Mouse (Mus musculus): ENCODE data around the gene Tmem86a. TPM values are rescaled to one million over a fixed set of nuclear protein-coding genes. Genes with fewer than 3 reads are reported as not detected.

Tmem86a gene
- polyA plus RNA-seq, 1 experiment from 2014 or later, result 12.3 TPM

DNA sequence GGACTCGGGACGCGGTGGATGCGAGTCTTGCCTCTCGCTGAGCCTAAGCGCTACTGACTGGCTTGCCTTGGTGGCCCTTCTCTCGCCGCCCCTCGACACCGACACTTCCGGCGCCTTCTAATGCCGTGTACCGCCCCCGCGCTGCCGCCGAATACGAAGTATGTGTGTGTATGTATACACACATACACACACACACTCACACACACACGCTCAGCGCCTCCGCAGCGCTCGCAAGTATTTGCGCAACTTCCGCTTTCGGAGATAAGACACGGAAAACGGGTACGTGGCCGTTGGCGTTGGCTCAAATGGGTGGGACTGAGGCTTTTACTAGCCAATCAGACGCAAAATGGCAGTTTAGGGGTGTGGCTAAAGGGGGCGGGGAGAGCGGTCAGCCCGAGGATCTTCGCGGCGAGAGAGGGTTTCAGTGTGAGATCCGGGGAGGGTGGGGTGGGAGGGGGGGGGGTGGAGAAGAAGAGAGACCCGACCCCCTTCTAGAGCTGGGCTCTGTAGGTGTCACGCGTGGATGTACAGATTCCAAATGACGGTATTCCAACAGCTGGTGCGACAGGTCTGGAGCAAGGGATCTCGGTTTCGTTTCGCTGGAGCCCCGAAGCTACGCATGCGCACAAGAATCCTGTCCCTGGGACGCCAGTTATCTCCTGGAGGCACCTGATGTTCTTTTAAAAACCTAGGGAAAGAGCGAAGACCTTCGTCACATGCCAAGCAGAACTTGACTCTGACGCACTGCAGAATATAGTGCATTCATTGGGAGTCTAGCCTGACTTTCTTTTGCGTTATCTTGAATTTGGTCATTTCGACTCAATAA, 42.0 kb upstream of the Tmem86a start, which contains the start of gene Spty2d1:
Spty2d1 (minus strand) TSS at position 244 of the 826 bp plus-strand sequence.
- ATAC-seq (replicated peaks; ENCODE audit: insufficient number of reproducible peaks, low FRiP score, low TSS enrichment, low read depth) (peak; percentile 96), DNase-seq (ENCODE audit: low spot score) (peak; percentile 98)
- Histone ChIP-seq H3K4me1 (ENCODE audit: control insufficient read depth, insufficient read depth, low read length) (no peaks in the 10 kb centered on the region), H3K36me3 (replicated peaks; ENCODE audit: control insufficient read depth, insufficient read depth, low read depth, low read length) (no peaks in the 10 kb centered on the region), H3K4me3 (ENCODE audit: low read depth, low read length) (peak within 1 kb of the TSS; percentile 78), H3K4me2 (ENCODE audit: low read depth, low read length) (peak within 1 kb of the TSS; percentile 79), H3K27me3 (ENCODE audit: control insufficient read depth, insufficient read depth, low read length) (no peaks in the 10 kb centered on the region), H3K9me3 (replicated peaks; ENCODE audit: control insufficient read depth, low read length) (no peaks in the 10 kb centered on the region), H3K9ac (replicated peaks; ENCODE audit: low read length) (peak within 1 kb of the TSS; percentile 72), H3K27ac (replicated peaks; ENCODE audit: low read depth, low read length) (peak within 1 kb of the TSS; percentile 35; the same call in 1 of the 2 replicates)
- 1% methylated on average over 52 of the region's 57 CpGs for WGBS

GRCm38 (mm10) chr7:47013131-47013767, 37.2 kb upstream of the Tmem86a start:
- Histone ChIP-seq H3K4me2 (ENCODE audit: low read depth, low read length) (no peak overlapping the region), H3K9me3 (replicated peaks; ENCODE audit: control insufficient read depth, low read length) (no peaks in the 10 kb centered on the region), H3K27ac (replicated peaks; ENCODE audit: low read depth, low read length) (no peak overlapping the region), H3K4me3 (ENCODE audit: low read depth, low read length) (no peak overlapping the region), H3K4me1 (ENCODE audit: control insufficient read depth, insufficient read depth, low read length) (peaks cover 3% of the 10 kb centered on the region; the same call in 1 of the 2 replicates), H3K9ac (replicated peaks; ENCODE audit: low read length) (no peak overlapping the region), H3K36me3 (replicated peaks; ENCODE audit: control insufficient read depth, insufficient read depth, low read depth, low read length) (no peaks in the 10 kb centered on the region), H3K27me3 (ENCODE audit: control insufficient read depth, insufficient read depth, low read length) (no peaks in the 10 kb centered on the region)
- WGBS, result 47% methylated on average over 9 of the region's 9 CpGs
- DNase-seq (ENCODE audit: low spot score) (no peak), ATAC-seq (replicated peaks; ENCODE audit: insufficient number of reproducible peaks, low FRiP score, low TSS enrichment, low read depth) (no peak)

DNA sequence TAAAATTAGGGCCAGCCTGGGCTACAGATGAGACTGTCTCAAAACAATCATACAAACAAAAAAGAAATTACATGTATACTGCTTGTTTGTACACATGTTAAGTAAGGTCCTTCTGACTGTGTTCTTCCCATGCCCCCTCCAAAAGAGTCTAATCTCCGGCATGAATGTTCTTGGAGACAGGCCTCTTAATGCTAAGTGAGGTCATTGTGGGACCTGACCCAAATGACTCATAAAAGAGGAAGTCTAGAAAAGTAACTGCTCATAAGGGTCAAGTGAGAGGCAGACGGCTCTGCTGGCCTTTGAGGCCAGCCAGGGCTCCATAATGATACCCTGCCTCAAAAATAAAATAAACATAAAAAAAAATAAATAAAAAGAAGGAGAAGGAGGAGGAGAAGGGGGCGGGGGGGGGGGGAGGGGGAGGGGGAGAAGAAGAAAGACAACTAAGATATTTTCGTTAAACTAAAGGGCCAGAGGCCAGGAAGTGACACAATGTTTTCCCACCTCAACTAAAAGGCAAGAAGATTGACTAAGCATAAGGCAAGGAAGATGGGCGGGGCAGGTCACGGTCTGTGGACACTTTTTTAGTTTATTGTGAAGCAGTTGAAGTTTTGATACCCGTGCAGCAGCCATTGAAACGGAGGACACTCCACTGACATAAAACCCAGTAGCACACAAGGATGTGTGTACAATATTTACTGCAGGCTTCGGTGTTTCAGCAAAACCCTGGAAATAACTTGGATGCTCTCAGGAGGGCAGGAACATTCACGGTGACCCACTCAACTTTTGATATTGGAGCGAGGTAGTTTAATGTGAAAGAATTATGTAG, 35.6 kb upstream of the Tmem86a start:
- no peaks in the 10 kb centered on the region for H3K27me3 ChIP-seq (ENCODE audit: control insufficient read depth, insufficient read depth, low read length)
- H3K9me3 ChIP-seq (replicated peaks; ENCODE audit: control insufficient read depth, low read length), result no peaks in the 10 kb centered on the region
- WGBS, result 65% methylated on average over 10 of the region's 11 CpGs
- H3K9ac ChIP-seq (replicated peaks; ENCODE audit: low read length), result no peak overlapping the region
- no peak overlapping the region for H3K4me3 ChIP-seq (ENCODE audit: low read depth, low read length)
- peaks cover 3% of the 10 kb centered on the region; the same call in 1 of the 2 replicates for H3K4me1 ChIP-seq (ENCODE audit: control insufficient read depth, insufficient read depth, low read length)
- DNase-seq (ENCODE audit: low spot score) (no peak), ATAC-seq (replicated peaks; ENCODE audit: insufficient number of reproducible peaks, low FRiP score, low TSS enrichment, low read depth) (no peak)
- no peak overlapping the region for H3K4me2 ChIP-seq (ENCODE audit: low read depth, low read length)
- no peak overlapping the region for H3K27ac ChIP-seq (replicated peaks; ENCODE audit: low read depth, low read length)
- H3K36me3 ChIP-seq (replicated peaks; ENCODE audit: control insufficient read depth, insufficient read depth, low read depth, low read length), result no peaks in the 10 kb centered on the region

DNA sequence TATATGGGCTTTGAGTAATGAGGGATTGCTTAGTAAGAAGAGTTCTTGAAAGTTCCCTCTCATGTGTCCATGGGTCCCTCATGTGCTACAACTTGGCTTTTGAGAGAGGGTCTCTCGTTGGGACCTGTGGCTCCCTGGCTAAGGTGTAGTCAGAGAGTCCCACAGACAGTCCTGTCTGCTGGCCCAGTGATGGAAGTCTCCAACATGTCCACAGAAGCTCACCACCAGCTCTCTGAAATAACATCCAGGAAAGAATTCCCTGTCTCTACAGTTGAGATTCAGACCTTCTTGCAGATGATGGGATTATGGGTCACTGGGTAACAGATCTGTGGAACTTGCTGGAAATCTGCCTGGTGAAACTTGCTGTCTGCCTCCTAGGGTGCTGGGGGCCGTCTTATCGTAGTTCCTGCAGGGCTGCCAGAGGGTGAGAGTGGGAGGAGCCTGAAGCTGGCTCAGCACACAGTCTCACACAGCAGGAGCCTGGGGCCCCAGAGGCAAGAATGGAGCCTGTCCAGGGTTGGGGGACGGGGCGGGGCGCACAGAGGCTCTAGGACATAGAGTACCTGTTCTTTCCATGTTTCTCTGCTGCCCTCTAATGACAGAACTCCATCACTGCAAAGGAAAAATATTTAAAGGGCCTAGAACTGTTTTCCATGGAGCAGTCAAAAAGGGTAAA, 34.9 kb upstream of the Tmem86a start:
- DNase-seq (ENCODE audit: low spot score), result peak; percentile 89
- Histone ChIP-seq H3K4me2 (ENCODE audit: low read depth, low read length) (no peak overlapping the region; the same call in 1 of the 2 replicates), H3K9ac (replicated peaks; ENCODE audit: low read length) (peak overlapping the region; percentile 29; the same call in 1 of the 2 replicates), H3K4me3 (ENCODE audit: low read depth, low read length) (no peak overlapping the region), H3K27ac (replicated peaks; ENCODE audit: low read depth, low read length) (no peak overlapping the region), H3K4me1 (ENCODE audit: control insufficient read depth, insufficient read depth, low read length) (peaks cover 3% of the 10 kb centered on the region; the same call in 1 of the 2 replicates), H3K36me3 (replicated peaks; ENCODE audit: control insufficient read depth, insufficient read depth, low read depth, low read length) (no peaks in the 10 kb centered on the region), H3K27me3 (ENCODE audit: control insufficient read depth, insufficient read depth, low read length) (no peaks in the 10 kb centered on the region), H3K9me3 (replicated peaks; ENCODE audit: control insufficient read depth, low read length) (no peaks in the 10 kb centered on the region)
- peak; percentile 97 for ATAC-seq (replicated peaks; ENCODE audit: insufficient number of reproducible peaks, low FRiP score, low TSS enrichment, low read depth)
- WGBS, result 9% methylated on average over 6 of the region's 6 CpGs

DNA sequence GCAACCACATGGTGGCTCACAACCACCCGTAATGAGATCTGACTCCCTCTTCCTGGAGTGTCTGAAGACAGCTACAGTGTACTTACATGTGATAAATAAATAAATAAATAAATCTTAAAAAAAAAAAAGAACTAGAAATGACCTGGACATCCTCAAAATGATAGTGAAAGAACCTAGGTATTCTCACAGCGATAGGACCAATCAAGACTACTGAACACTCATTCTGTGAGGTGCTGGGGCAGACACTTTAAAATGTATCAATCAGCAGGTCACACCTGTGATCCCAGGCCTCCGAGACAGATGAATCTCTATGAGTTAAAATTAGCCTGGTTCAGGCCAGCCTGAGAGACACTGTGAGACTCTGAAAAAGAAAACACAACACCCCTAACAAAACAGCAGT, 33.8 kb upstream of the Tmem86a start:
- no peak for ATAC-seq (replicated peaks; ENCODE audit: insufficient number of reproducible peaks, low FRiP score, low TSS enrichment, low read depth)
- 69% methylated on average over 3 of the region's 3 CpGs for WGBS

GRCm38 (mm10) chr7:47017146-47017545, 33.3 kb upstream of the Tmem86a start:
- no peak overlapping the region for H3K4me2 ChIP-seq (ENCODE audit: low read depth, low read length)
- DNase-seq (ENCODE audit: low spot score) (no peak), ATAC-seq (replicated peaks; ENCODE audit: insufficient number of reproducible peaks, low FRiP score, low TSS enrichment, low read depth) (no peak)
- no peak overlapping the region for H3K4me3 ChIP-seq (ENCODE audit: low read depth, low read length)
- WGBS, result 70% methylated on average over 7 of the region's 7 CpGs
- H3K4me1 ChIP-seq (ENCODE audit: control insufficient read depth, insufficient read depth, low read length), result peaks cover 3% of the 10 kb centered on the region; the same call in 1 of the 2 replicates
- H3K9ac ChIP-seq (replicated peaks; ENCODE audit: low read length), result no peak overlapping the region
- no peak overlapping the region for H3K27ac ChIP-seq (replicated peaks; ENCODE audit: low read depth, low read length)
- no peaks in the 10 kb centered on the region for H3K27me3 ChIP-seq (ENCODE audit: control insufficient read depth, insufficient read depth, low read length)
- H3K36me3 ChIP-seq (replicated peaks; ENCODE audit: control insufficient read depth, insufficient read depth, low read depth, low read length), result no peaks in the 10 kb centered on the region
- no peaks in the 10 kb centered on the region for H3K9me3 ChIP-seq (replicated peaks; ENCODE audit: control insufficient read depth, low read length)

More for the DNA sequence above, 33.8 kb upstream of the Tmem86a start:
- H3K9ac ChIP-seq (replicated peaks; ENCODE audit: low read length), result no peak overlapping the region
- no peak overlapping the region for H3K27ac ChIP-seq (replicated peaks; ENCODE audit: low read depth, low read length)
- no peaks in the 10 kb centered on the region for H3K36me3 ChIP-seq (replicated peaks; ENCODE audit: control insufficient read depth, insufficient read depth, low read depth, low read length)
- H3K9me3 ChIP-seq (replicated peaks; ENCODE audit: control insufficient read depth, low read length), result no peaks in the 10 kb centered on the region
- peaks cover 3% of the 10 kb centered on the region; the same call in 1 of the 2 replicates for H3K4me1 ChIP-seq (ENCODE audit: control insufficient read depth, insufficient read depth, low read length)
- no peaks in the 10 kb centered on the region for H3K27me3 ChIP-seq (ENCODE audit: control insufficient read depth, insufficient read depth, low read length)
- no peak overlapping the region for H3K4me3 ChIP-seq (ENCODE audit: low read depth, low read length)
- H3K4me2 ChIP-seq (ENCODE audit: low read depth, low read length), result no peak overlapping the region
- DNase-seq (ENCODE audit: low spot score), result no peak

GRCm38 (mm10) chr7:47019641-47020040, 30.8 kb upstream of the Tmem86a start:
- Histone ChIP-seq H3K4me1 (ENCODE audit: control insufficient read depth, insufficient read depth, low read length) (peaks cover 3% of the 10 kb centered on the region; the same call in 1 of the 2 replicates), H3K27ac (replicated peaks; ENCODE audit: low read depth, low read length) (no peak overlapping the region), H3K36me3 (replicated peaks; ENCODE audit: control insufficient read depth, insufficient read depth, low read depth, low read length) (no peaks in the 10 kb centered on the region), H3K9me3 (replicated peaks; ENCODE audit: control insufficient read depth, low read length) (no peaks in the 10 kb centered on the region), H3K4me2 (ENCODE audit: low read depth, low read length) (no peak overlapping the region), H3K27me3 (ENCODE audit: control insufficient read depth, insufficient read depth, low read length) (no peaks in the 10 kb centered on the region), H3K9ac (replicated peaks; ENCODE audit: low read length) (no peak overlapping the region), H3K4me3 (ENCODE audit: low read depth, low read length) (no peak overlapping the region)
- DNase-seq (ENCODE audit: low spot score), result no peak
- WGBS, result 65% methylated on average over 5 of the region's 5 CpGs
- ATAC-seq (replicated peaks; ENCODE audit: insufficient number of reproducible peaks, low FRiP score, low TSS enrichment, low read depth), result no peak

Measured in embryonic facial prominence, embryonic 11.5 days (tissue).